Mouse (Mus musculus): ENCODE results near the gene N4bp2l2. TPM values are rescaled to one million over a fixed set of nuclear protein-coding genes. Genes with fewer than 3 reads are reported as not detected.

Gene N4bp2l2
- polyA plus RNA-seq, 1 experiment from 2014 or later = 45.1 TPM

DNA sequence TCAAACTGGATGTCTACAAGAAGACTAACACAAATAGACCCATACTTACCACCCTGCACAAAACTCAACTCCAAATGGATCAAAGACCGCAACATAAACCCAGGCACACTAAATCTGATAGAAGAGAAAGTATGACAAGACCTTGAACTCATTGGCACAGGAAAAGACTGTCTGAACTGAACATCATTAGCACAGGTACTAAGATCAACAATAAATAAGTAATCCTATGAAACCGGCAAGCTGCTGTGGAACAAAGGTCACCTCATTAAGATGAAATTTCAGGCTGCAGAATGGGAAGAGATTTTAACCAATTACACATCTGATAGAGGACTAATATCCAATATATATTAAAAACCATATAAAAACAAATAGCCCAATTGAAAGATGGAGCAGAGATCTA lies 49.8 kb downstream of the N4bp2l2 start:
- no peak for TF ChIP-seq CTCF (IDR thresholded peaks at IDR 0.05; ENCODE audit: low read depth)
- no peak overlapping the region for H3K4me2 ChIP-seq (ENCODE audit: low read length)
- H3K9ac ChIP-seq (ENCODE audit: low read depth, low read length) = no peak overlapping the region
- H3K27ac ChIP-seq = no peak overlapping the region
- no peaks in the 10 kb centered on the region for H3K9me3 ChIP-seq (replicated peaks; ENCODE audit: low read length)
- ATAC-seq (replicated peaks; ENCODE audit: low FRiP score, low read depth) (no peak), DNase-seq (ENCODE audit: low spot score) (no peak)
- H3K4me3 ChIP-seq (replicated peaks; ENCODE audit: low read depth, low read length) = no peak overlapping the region
- no peaks in the 10 kb centered on the region for H3K27me3 ChIP-seq (ENCODE audit: insufficient read depth, low read length)
- WGBS = 88% methylated on average over 2 of the region's 2 CpGs
- 0 out of 2 replicates have a peak, but pooled peaks cover 6% of the 10 kb centered on the region for H3K4me1 ChIP-seq (replicated peaks; ENCODE audit: insufficient read depth, low read length)
- no peaks in the 10 kb centered on the region for H3K36me3 ChIP-seq (ENCODE audit: insufficient read depth, low read length)

DNA sequence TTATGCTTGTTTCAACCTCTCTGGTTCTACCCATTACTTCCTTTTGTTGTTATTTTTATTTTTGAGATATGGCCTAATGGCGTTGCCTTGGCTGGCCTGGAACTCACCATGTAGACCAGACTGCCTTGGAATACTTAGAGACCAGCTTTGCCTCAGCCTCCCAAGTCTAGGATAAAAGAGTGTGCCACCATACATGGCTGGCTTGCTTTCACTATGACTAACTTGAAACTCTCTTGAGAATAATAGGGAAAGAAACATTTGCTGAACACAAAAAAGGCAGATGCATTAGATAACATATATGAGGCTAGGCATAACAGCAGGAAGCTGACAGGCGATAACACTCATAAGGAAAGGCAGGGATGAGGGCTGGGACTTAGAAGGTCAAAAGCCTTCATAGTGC lies 51.9 kb downstream of the N4bp2l2 start:
- H3K27ac ChIP-seq = no peak overlapping the region
- no peaks in the 10 kb centered on the region for H3K36me3 ChIP-seq (ENCODE audit: insufficient read depth, low read length)
- ATAC-seq (replicated peaks; ENCODE audit: low FRiP score, low read depth) (no peak), DNase-seq (ENCODE audit: low spot score) (no peak)
- 82% methylated on average over 2 of the region's 2 CpGs for WGBS
- no peaks in the 10 kb centered on the region for H3K9me3 ChIP-seq (replicated peaks; ENCODE audit: low read length)
- no peaks in the 10 kb centered on the region for H3K27me3 ChIP-seq (ENCODE audit: insufficient read depth, low read length)
- H3K9ac ChIP-seq (ENCODE audit: low read depth, low read length) = no peak overlapping the region
- 0 out of 2 replicates have a peak, but pooled peaks cover 6% of the 10 kb centered on the region for H3K4me1 ChIP-seq (replicated peaks; ENCODE audit: insufficient read depth, low read length)
- no peak overlapping the region for H3K4me3 ChIP-seq (replicated peaks; ENCODE audit: low read depth, low read length)
- TF ChIP-seq CTCF (IDR thresholded peaks at IDR 0.05; ENCODE audit: low read depth) = no peak
- no peak overlapping the region for H3K4me2 ChIP-seq (ENCODE audit: low read length)

DNA sequence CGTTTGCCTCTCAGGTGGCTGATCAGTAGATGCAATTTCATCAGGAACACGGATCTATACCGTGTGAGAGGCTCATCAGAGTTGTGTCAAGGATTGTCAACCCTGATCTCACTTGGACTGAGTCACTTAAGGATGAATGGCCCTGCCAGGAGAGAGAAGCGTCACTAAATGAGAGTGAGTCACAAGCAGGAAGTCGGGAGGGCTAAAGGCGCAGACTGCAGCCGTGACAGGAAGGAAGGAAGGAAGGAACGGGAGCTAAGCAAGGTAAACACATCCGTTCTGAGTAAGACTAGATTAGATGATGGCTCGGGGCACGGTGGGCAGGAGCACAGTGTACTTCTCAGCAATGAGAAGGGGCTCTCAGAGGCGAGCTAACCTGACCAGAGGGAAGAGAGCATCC lies 54.3 kb downstream of the N4bp2l2 start:
- H3K36me3 ChIP-seq (ENCODE audit: insufficient read depth, low read length) = no peaks in the 10 kb centered on the region
- H3K9ac ChIP-seq (ENCODE audit: low read depth, low read length) = no peak overlapping the region
- H3K27ac ChIP-seq = no peak overlapping the region
- peak; percentile 40 for DNase-seq (ENCODE audit: low spot score)
- H3K27me3 ChIP-seq (ENCODE audit: insufficient read depth, low read length) = no peaks in the 10 kb centered on the region
- TF ChIP-seq CTCF (IDR thresholded peaks at IDR 0.05; ENCODE audit: low read depth) = no peak
- no peaks in the 10 kb centered on the region for H3K9me3 ChIP-seq (replicated peaks; ENCODE audit: low read length)
- no peak overlapping the region for H3K4me3 ChIP-seq (replicated peaks; ENCODE audit: low read depth, low read length)
- 40% methylated on average over 12 of the region's 12 CpGs for WGBS
- H3K4me1 ChIP-seq (replicated peaks; ENCODE audit: insufficient read depth, low read length) = no peaks in the 10 kb centered on the region
- H3K4me2 ChIP-seq (ENCODE audit: low read length) = no peak overlapping the region
- ATAC-seq (replicated peaks; ENCODE audit: low FRiP score, low read depth) = peak; percentile 33; the same call in 1 of the 2 replicates

DNA sequence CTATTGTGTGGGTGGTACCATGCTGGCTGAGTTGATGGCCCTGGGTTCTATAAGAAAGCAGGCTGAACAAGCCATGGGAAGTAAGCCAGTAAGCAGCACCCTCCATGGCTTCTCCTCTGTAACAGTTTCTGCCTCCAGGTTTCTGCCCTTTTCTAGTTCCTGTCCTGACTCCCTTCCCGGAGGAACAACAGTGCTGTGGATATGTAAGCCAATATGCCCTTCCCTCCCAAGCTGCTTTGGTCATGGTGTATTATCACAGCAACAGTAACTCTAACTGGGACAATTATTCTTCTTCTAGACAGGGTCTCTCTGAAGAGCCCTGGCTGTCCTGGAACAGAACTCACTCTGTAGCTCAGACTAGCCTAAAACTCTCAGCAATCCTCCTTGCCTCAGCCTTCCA lies 54.8 kb downstream of the N4bp2l2 start:
- no peak overlapping the region for H3K4me2 ChIP-seq (ENCODE audit: low read length)
- no peak for ATAC-seq (replicated peaks; ENCODE audit: low FRiP score, low read depth)
- no peaks in the 10 kb centered on the region for H3K9me3 ChIP-seq (replicated peaks; ENCODE audit: low read length)
- no peak overlapping the region for H3K27ac ChIP-seq
- no peaks in the 10 kb centered on the region for H3K36me3 ChIP-seq (ENCODE audit: insufficient read depth, low read length)
- no peak overlapping the region for H3K9ac ChIP-seq (ENCODE audit: low read depth, low read length)
- no peak for TF ChIP-seq CTCF (IDR thresholded peaks at IDR 0.05; ENCODE audit: low read depth)
- no peaks in the 10 kb centered on the region for H3K27me3 ChIP-seq (ENCODE audit: insufficient read depth, low read length)
- no peak overlapping the region for H3K4me3 ChIP-seq (replicated peaks; ENCODE audit: low read depth, low read length)
- no peaks in the 10 kb centered on the region for H3K4me1 ChIP-seq (replicated peaks; ENCODE audit: insufficient read depth, low read length)
- DNase-seq (ENCODE audit: low spot score) = peak; percentile 16
- WGBS = 35% methylated on average over 1 of the region's 1 CpGs

DNA sequence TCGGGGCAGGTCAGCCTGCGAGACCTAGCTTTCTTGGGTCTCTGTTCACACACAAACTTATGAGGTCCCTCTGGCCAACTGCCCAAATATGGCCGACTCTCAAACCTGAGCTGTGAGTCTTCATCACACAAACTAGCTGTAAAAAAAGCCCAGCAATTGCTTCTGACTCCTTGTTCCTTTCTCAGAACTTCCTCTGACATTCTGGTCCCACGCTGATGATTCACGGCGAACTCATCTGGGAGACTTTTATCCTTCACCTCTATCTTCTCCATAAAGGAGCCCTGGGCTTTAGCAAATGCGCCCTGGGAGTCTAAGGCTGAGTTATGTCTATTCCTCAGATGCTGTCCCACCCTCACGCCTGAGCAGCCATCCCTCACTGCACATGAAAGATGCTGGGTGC lies 58.4 kb downstream of the N4bp2l2 start:
- no peak overlapping the region for H3K4me3 ChIP-seq (replicated peaks; ENCODE audit: low read depth, low read length)
- H3K9ac ChIP-seq (ENCODE audit: low read depth, low read length) = no peak overlapping the region
- H3K9me3 ChIP-seq (replicated peaks; ENCODE audit: low read length) = no peaks in the 10 kb centered on the region
- no peak for TF ChIP-seq CTCF (IDR thresholded peaks at IDR 0.05; ENCODE audit: low read depth)
- no peaks in the 10 kb centered on the region for H3K36me3 ChIP-seq (ENCODE audit: insufficient read depth, low read length)
- WGBS = 89% methylated on average over 8 of the region's 8 CpGs
- H3K4me1 ChIP-seq (replicated peaks; ENCODE audit: insufficient read depth, low read length) = no peaks in the 10 kb centered on the region
- no peak overlapping the region for H3K4me2 ChIP-seq (ENCODE audit: low read length)
- no peak overlapping the region for H3K27ac ChIP-seq
- ATAC-seq (replicated peaks; ENCODE audit: low FRiP score, low read depth) (no peak), DNase-seq (ENCODE audit: low spot score) (no peak)
- H3K27me3 ChIP-seq (ENCODE audit: insufficient read depth, low read length) = no peaks in the 10 kb centered on the region

DNA sequence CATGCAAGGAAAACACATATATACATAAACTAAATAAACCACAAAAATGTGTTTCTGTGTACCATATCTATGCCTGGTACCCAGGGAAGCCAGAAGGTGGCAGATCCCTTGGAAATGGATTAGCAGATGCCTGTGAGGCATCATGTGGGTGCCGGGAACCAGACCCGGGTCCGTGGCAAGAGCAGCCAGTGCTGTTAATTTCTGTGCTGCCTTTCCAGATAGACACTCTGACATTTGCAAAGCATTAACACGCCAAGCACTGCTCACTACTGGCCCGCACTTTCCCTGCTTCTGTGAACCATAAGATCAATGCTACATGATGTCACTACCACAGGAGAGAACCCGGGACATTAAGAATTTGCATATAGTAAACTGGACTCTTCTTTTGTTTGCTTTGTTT lies 59.9 kb downstream of the N4bp2l2 start:
- Histone ChIP-seq H3K9ac (ENCODE audit: low read depth, low read length) (no peak overlapping the region), H3K27ac (no peak overlapping the region), H3K9me3 (replicated peaks; ENCODE audit: low read length) (no peaks in the 10 kb centered on the region), H3K36me3 (ENCODE audit: insufficient read depth, low read length) (no peaks in the 10 kb centered on the region), H3K27me3 (ENCODE audit: insufficient read depth, low read length) (no peaks in the 10 kb centered on the region), H3K4me3 (replicated peaks; ENCODE audit: low read depth, low read length) (no peak overlapping the region), H3K4me1 (replicated peaks; ENCODE audit: insufficient read depth, low read length) (no peaks in the 10 kb centered on the region), H3K4me2 (ENCODE audit: low read length) (no peak overlapping the region)
- no peak for DNase-seq (ENCODE audit: low spot score)
- TF ChIP-seq CTCF (IDR thresholded peaks at IDR 0.05; ENCODE audit: low read depth) = no peak
- no peak for ATAC-seq (replicated peaks; ENCODE audit: low FRiP score, low read depth)
- 96% methylated on average over 6 of the region's 6 CpGs for WGBS

Data from kidney, postnatal 0 days (tissue).